ENCODE assay signal across 8 mouse cellular contexts in genomic region chr9:44721154-44721876, GRCm38 (mm10). TPM values are rescaled to one million over a fixed set of nuclear protein-coding genes. Genes with fewer than 3 reads are reported as not detected.
DNase-seq lines count a peak whose midpoint lies in the region; ATAC-seq and TF ChIP-seq lines count a peak whose summit lies in the region.

No protein-coding gene starts in this region.

- peaks cover 18% of the 10 kb centered on the region for H3K36me3 ChIP-seq in embryonic facial prominence, embryonic 13.5 days
- H3K36me3 ChIP-seq in limb, embryonic 14.5 days (ENCODE audit: control insufficient read depth, insufficient read depth, low read length): peaks cover 39% of the 10 kb centered on the region
- H3K36me3 ChIP-seq in midbrain, embryonic 15.5 days (replicated peaks): 0 out of 2 replicates have a peak, but pooled peaks cover 2% of the 10 kb centered on the region
- H3K36me3 ChIP-seq in stomach, embryonic 14.5 days (ENCODE audit: control insufficient read depth, insufficient read depth, low read length): peaks cover 1% of the 10 kb centered on the region; the same call in 1 of the 2 replicates

- H3K9ac ChIP-seq in embryonic facial prominence, embryonic 13.5 days: peak overlapping the region; percentile 82
- peak overlapping the region; percentile 75 for H3K9ac ChIP-seq in limb, embryonic 14.5 days (ENCODE audit: low read depth, low read length, severe bottlenecking)
- peak overlapping the region; percentile 68 for H3K9ac ChIP-seq in midbrain, embryonic 15.5 days
- H3K9ac ChIP-seq in stomach, embryonic 14.5 days (replicated peaks; ENCODE audit: low read depth, low read length): peak overlapping the region; percentile 67

- H3K27ac ChIP-seq in embryonic facial prominence, embryonic 13.5 days: peak overlapping the region; percentile 81
- H3K27ac ChIP-seq in limb, embryonic 14.5 days (replicated peaks; ENCODE audit: low read depth, low read length): 0 out of 2 replicates have a peak overlapping the region, but pooled peaks have one; percentile 55
- peak overlapping the region; percentile 83 for H3K27ac ChIP-seq in midbrain, embryonic 15.5 days
- H3K27ac ChIP-seq in stomach, embryonic 14.5 days (ENCODE audit: low read length): peak overlapping the region; percentile 39; the same call in 1 of the 2 replicates

- no peaks in the 10 kb centered on the region for H3K27me3 ChIP-seq in embryonic facial prominence, embryonic 13.5 days
- no peaks in the 10 kb centered on the region for H3K27me3 ChIP-seq in limb, embryonic 14.5 days (ENCODE audit: control insufficient read depth, insufficient read depth, low read length)
- H3K27me3 ChIP-seq in midbrain, embryonic 15.5 days (replicated peaks): no peaks in the 10 kb centered on the region
- H3K27me3 ChIP-seq in stomach, embryonic 14.5 days (ENCODE audit: control insufficient read depth, insufficient read depth, low read length): no peaks in the 10 kb centered on the region

- H3K4me1 ChIP-seq in embryonic facial prominence, embryonic 13.5 days: peaks cover 72% of the 10 kb centered on the region
- peaks cover 24% of the 10 kb centered on the region for H3K4me1 ChIP-seq in limb, embryonic 14.5 days (ENCODE audit: control insufficient read depth, insufficient read depth, low read length)
- H3K4me1 ChIP-seq in midbrain, embryonic 15.5 days: peaks cover 72% of the 10 kb centered on the region
- H3K4me1 ChIP-seq in stomach, embryonic 14.5 days (ENCODE audit: control insufficient read depth, insufficient read depth, low read length): peaks cover 30% of the 10 kb centered on the region

- ATAC-seq in embryonic facial prominence, embryonic 13.5 days (ENCODE audit: insufficient number of reproducible peaks, insufficient read depth, low FRiP score, low TSS enrichment, low read depth): peak; percentile 72
- ATAC-seq in limb, embryonic 14.5 days (ENCODE audit: low FRiP score, low read depth): peak; percentile 89
- ATAC-seq in midbrain, embryonic 15.5 days (replicated peaks): peak; percentile 85
- peak; percentile 86 for ATAC-seq in stomach, embryonic 14.5 days (ENCODE audit: insufficient number of reproducible peaks, insufficient read depth, low FRiP score, low read depth)

- 0 out of 2 replicates have a peak, but pooled peaks have one; percentile 70 for TF ChIP-seq POLR2A in limb, embryonic 14.5 days (IDR thresholded peaks at IDR 0.05; ENCODE audit: borderline replicate concordance, extremely low read depth, insufficient read depth, insufficient read length)

- peak overlapping the region; percentile 68 for H3K4me3 ChIP-seq in embryonic facial prominence, embryonic 13.5 days
- H3K4me3 ChIP-seq in limb, embryonic 14.5 days (replicated peaks; ENCODE audit: low read length): peak overlapping the region; percentile 67
- peak overlapping the region; percentile 73 for H3K4me3 ChIP-seq in midbrain, embryonic 15.5 days
- H3K4me3 ChIP-seq in stomach, embryonic 14.5 days (ENCODE audit: low read depth, low read length): peak overlapping the region; percentile 76

- peak; percentile 34 to 39 for DNase-seq in B cell, adult 2 months
- DNase-seq in adrenal gland, postnatal 25 days: peak; percentile 89
- peak; percentile 91 to 92 for DNase-seq in heart, adult 9 months (ENCODE audit: low spot score in 2 of 2)
- peak; percentile 93 for DNase-seq in kidney, adult 9 months
- DNase-seq in limb, embryonic 14.5 days (ENCODE audit: low spot score): peak; percentile 71

- under 1% methylated on average over 40 of the region's 40 CpGs for WGBS in embryonic facial prominence, embryonic 13.5 days
- under 1% methylated on average over 40 of the region's 40 CpGs for WGBS in limb, embryonic 14.5 days
- WGBS in midbrain, embryonic 15.5 days: 1% methylated on average over 40 of the region's 40 CpGs
- under 1% methylated on average over 40 of the region's 40 CpGs for WGBS in stomach, embryonic 14.5 days

- H3K4me2 ChIP-seq in embryonic facial prominence, embryonic 13.5 days: peak overlapping the region; percentile 79
- peak overlapping the region; percentile 81 for H3K4me2 ChIP-seq in limb, embryonic 14.5 days (replicated peaks; ENCODE audit: low read depth, low read length, severe bottlenecking)
- H3K4me2 ChIP-seq in midbrain, embryonic 15.5 days: peak overlapping the region; percentile 73
- H3K4me2 ChIP-seq in stomach, embryonic 14.5 days (replicated peaks; ENCODE audit: low read depth, low read length): peak overlapping the region; percentile 88

- H3K9me3 ChIP-seq in embryonic facial prominence, embryonic 13.5 days: no peaks in the 10 kb centered on the region
- H3K9me3 ChIP-seq in limb, embryonic 14.5 days (ENCODE audit: control insufficient read depth, low read length): no peaks in the 10 kb centered on the region
- no peaks in the 10 kb centered on the region for H3K9me3 ChIP-seq in midbrain, embryonic 15.5 days
- H3K9me3 ChIP-seq in stomach, embryonic 14.5 days (ENCODE audit: control insufficient read depth, low read depth, low read length): no peaks in the 10 kb centered on the region

RNA-seq across cellular contexts. Expression of gene Phldb1, which starts 13.7 kb away (rescaled TPM):
- total RNA-seq in adrenal gland, postnatal 25 days (2021): 33.7 and 36.9 TPM in 2 replicates
- 37.9 and 38.0 TPM in 2 replicates for polyA plus RNA-seq in embryonic facial prominence, embryonic 13.5 days (2015; fragmentation: Nextera tagmentation; extraction: Ambion mirVana)
- 85.6 and 113 TPM in 2 replicates for polyA plus RNA-seq in limb, embryonic 14.5 days (2012; rRNA removed)
- 36.5 and 46.2 TPM in 2 replicates for polyA plus RNA-seq in limb, embryonic 14.5 days (2014; fragmentation: Nextera tagmentation; extraction: Ambion mirVana)
- 56.5 and 58.9 TPM in 2 replicates for polyA plus RNA-seq in midbrain, embryonic 15.5 days (2015; fragmentation: Nextera tagmentation; extraction: Ambion mirVana)
- polyA plus RNA-seq in stomach, embryonic 14.5 days (2014; fragmentation: Nextera tagmentation; extraction: Ambion mirVana): 26.7 and 26.8 TPM in 2 replicates

RNA-seq across cellular contexts. Expression of gene Arcn1, which starts 46.3 kb away (rescaled TPM):
- total RNA-seq in adrenal gland, postnatal 25 days (2021): 148 and 170 TPM in 2 replicates
- polyA plus RNA-seq in embryonic facial prominence, embryonic 13.5 days (2015; fragmentation: Nextera tagmentation; extraction: Ambion mirVana): 192 and 213 TPM in 2 replicates
- polyA plus RNA-seq in limb, embryonic 14.5 days (2012; rRNA removed): 105 and 111 TPM in 2 replicates
- polyA plus RNA-seq in limb, embryonic 14.5 days (2014; fragmentation: Nextera tagmentation; extraction: Ambion mirVana): 221 and 234 TPM in 2 replicates
- 134 and 136 TPM in 2 replicates for polyA plus RNA-seq in midbrain, embryonic 15.5 days (2015; fragmentation: Nextera tagmentation; extraction: Ambion mirVana)
- 202 and 209 TPM in 2 replicates for polyA plus RNA-seq in stomach, embryonic 14.5 days (2014; fragmentation: Nextera tagmentation; extraction: Ambion mirVana)

RNA-seq across cellular contexts. Expression of gene Ift46, which starts 46.4 kb away (rescaled TPM):
- 71.7 and 97.0 TPM in 2 replicates for total RNA-seq in adrenal gland, postnatal 25 days (2021)
- polyA plus RNA-seq in embryonic facial prominence, embryonic 13.5 days (2015; fragmentation: Nextera tagmentation; extraction: Ambion mirVana): 137 and 149 TPM in 2 replicates
- 109 and 116 TPM in 2 replicates for polyA plus RNA-seq in limb, embryonic 14.5 days (2012; rRNA removed)
- 123 and 131 TPM in 2 replicates for polyA plus RNA-seq in limb, embryonic 14.5 days (2014; fragmentation: Nextera tagmentation; extraction: Ambion mirVana)
- polyA plus RNA-seq in midbrain, embryonic 15.5 days (2015; fragmentation: Nextera tagmentation; extraction: Ambion mirVana): 168 and 169 TPM in 2 replicates
- 105 and 119 TPM in 2 replicates for polyA plus RNA-seq in stomach, embryonic 14.5 days (2014; fragmentation: Nextera tagmentation; extraction: Ambion mirVana)

RNA-seq across cellular contexts. Expression of gene Treh, which starts 48.3 kb away (rescaled TPM):
- total RNA-seq in adrenal gland, postnatal 25 days (2021): not detected in 2 replicates
- 0.73 TPM in 1 of 2 replicates, not detected in the other for polyA plus RNA-seq in embryonic facial prominence, embryonic 13.5 days (2015; fragmentation: Nextera tagmentation; extraction: Ambion mirVana)
- polyA plus RNA-seq in limb, embryonic 14.5 days (2012; rRNA removed): not detected in 2 replicates
- not detected in 2 replicates for polyA plus RNA-seq in limb, embryonic 14.5 days (2014; fragmentation: Nextera tagmentation; extraction: Ambion mirVana)
- polyA plus RNA-seq in midbrain, embryonic 15.5 days (2015; fragmentation: Nextera tagmentation; extraction: Ambion mirVana): not detected in 2 replicates
- polyA plus RNA-seq in stomach, embryonic 14.5 days (2014; fragmentation: Nextera tagmentation; extraction: Ambion mirVana): not detected in 2 replicates

Comparison
In these comparisons a context has a peak if more than half of its experiments do, and no peak if none do; other contexts are left out.
1. Peak in every context shown above with its lines: DNase-seq, ATAC-seq, H3K4me3 ChIP-seq and H3K27ac ChIP-seq.
2. DNase-seq: peak in every context shown above with its lines; median percentile 93 in kidney, adult 9 months; 92 in heart, adult 9 months; 89 in adrenal gland, postnatal 25 days; 71 in limb, embryonic 14.5 days; 36 in B cell, adult 2 months.